8 mouse cellular contexts compared by ENCODE assay signal in genomic region chrX:85879198-85879977, GRCm38 (mm10). TPM values are rescaled to one million over a fixed set of nuclear protein-coding genes. Genes with fewer than 3 reads are reported as not detected.
DNase-seq lines count a peak whose midpoint lies in the region; ATAC-seq and TF ChIP-seq lines count a peak whose summit lies in the region.

No protein-coding gene starts in this region.

- no peaks in the 10 kb centered on the region for H3K36me3 ChIP-seq in heart, adult 2 months (ENCODE audit: control insufficient read depth, insufficient read depth, low read length)
- H3K36me3 ChIP-seq in embryonic facial prominence, embryonic 11.5 days (replicated peaks; ENCODE audit: control insufficient read depth, insufficient read depth, low read depth, low read length) = no peaks in the 10 kb centered on the region
- no peaks in the 10 kb centered on the region for H3K36me3 ChIP-seq in midbrain, embryonic 16.5 days (ENCODE audit: control insufficient read depth, insufficient read depth, low read length)

- no peaks in the 10 kb centered on the region for H3K27me3 ChIP-seq in heart, adult 2 months (ENCODE audit: control insufficient read depth, insufficient read depth, low read length)
- H3K27me3 ChIP-seq in embryonic facial prominence, embryonic 11.5 days (ENCODE audit: control insufficient read depth, insufficient read depth, low read length) = no peaks in the 10 kb centered on the region
- H3K27me3 ChIP-seq in midbrain, embryonic 16.5 days (ENCODE audit: control insufficient read depth, insufficient read depth, low read depth, low read length) = no peaks in the 10 kb centered on the region

- no peaks in the 10 kb centered on the region for H3K79me2 ChIP-seq in heart, adult 2 months (replicated peaks; ENCODE audit: control insufficient read depth, insufficient read depth, low read length)

- H3K4me2 ChIP-seq in embryonic facial prominence, embryonic 11.5 days (ENCODE audit: low read depth, low read length) = no peak overlapping the region
- no peak overlapping the region for H3K4me2 ChIP-seq in midbrain, embryonic 16.5 days (ENCODE audit: low read length)

- intact Hi-C loops in heart, adult 2 months (cut with DNase I) = loop anchor here (2.0 to 5.0 kb wide), 3 partner anchors 102 to 662 kb away; partner anchors contain the start of gene Gk
- intact Hi-C loops in heart, postnatal 25 days (cut with DNase I) = loop anchor here (10.0 kb wide), 1 partner anchor 145 kb away; no protein-coding TSS in a partner anchor

- ATAC-seq in activated CD4-positive, CD25-positive, alpha-beta regulatory T cell, adult 4 months = peak; percentile 76
- no peak for ATAC-seq in embryonic facial prominence, embryonic 11.5 days (replicated peaks; ENCODE audit: insufficient number of reproducible peaks, low FRiP score, low TSS enrichment, low read depth)
- no peak for ATAC-seq in midbrain, embryonic 16.5 days

- TF ChIP-seq POLR2A in heart, adult 2 months (IDR thresholded peaks at IDR 0.05; ENCODE audit: insufficient read depth, low read depth, low read length) = no peak

- H3K9me3 ChIP-seq in embryonic facial prominence, embryonic 11.5 days (replicated peaks; ENCODE audit: control insufficient read depth, low read length) = no peaks in the 10 kb centered on the region
- no peaks in the 10 kb centered on the region for H3K9me3 ChIP-seq in midbrain, embryonic 16.5 days (replicated peaks; ENCODE audit: control insufficient read depth, low read length, poor library complexity, severe bottlenecking)

- no peak overlapping the region for H3K27ac ChIP-seq in heart, adult 2 months
- no peak overlapping the region for H3K27ac ChIP-seq in embryonic facial prominence, embryonic 11.5 days (replicated peaks; ENCODE audit: low read depth, low read length)
- H3K27ac ChIP-seq in midbrain, embryonic 16.5 days (ENCODE audit: low read length) = no peak overlapping the region

- peaks cover 1% of the 10 kb centered on the region; the same call in 1 of the 2 replicates for H3K4me1 ChIP-seq in heart, adult 2 months (ENCODE audit: control insufficient read depth, insufficient read depth, low read length)
- H3K4me1 ChIP-seq in embryonic facial prominence, embryonic 11.5 days (ENCODE audit: control insufficient read depth, insufficient read depth, low read length) = no peaks in the 10 kb centered on the region
- H3K4me1 ChIP-seq in midbrain, embryonic 16.5 days (ENCODE audit: control insufficient read depth, insufficient read depth, low read length) = no peaks in the 10 kb centered on the region

- no peak overlapping the region for H3K4me3 ChIP-seq in heart, adult 2 months
- H3K4me3 ChIP-seq in embryonic facial prominence, embryonic 11.5 days (ENCODE audit: low read depth, low read length) = no peak overlapping the region
- H3K4me3 ChIP-seq in midbrain, embryonic 16.5 days (ENCODE audit: low read depth, low read length) = no peak overlapping the region

- TF ChIP-seq EP300 in heart, adult 2 months (IDR thresholded peaks at IDR 0.05; ENCODE audit: insufficient read depth, low read depth, low read length) = no peak

- H3K9ac ChIP-seq in heart, adult 2 months (ENCODE audit: low read depth, low read length) = 0 out of 2 replicates have a peak overlapping the region, but pooled peaks have one; percentile 48
- no peak overlapping the region for H3K9ac ChIP-seq in embryonic facial prominence, embryonic 11.5 days (replicated peaks; ENCODE audit: low read length)
- H3K9ac ChIP-seq in midbrain, embryonic 16.5 days (ENCODE audit: low read depth, low read length) = no peak overlapping the region

- 56% methylated on average over 7 of the region's 7 CpGs for WGBS in heart, adult 2 months
- WGBS in embryonic facial prominence, embryonic 11.5 days = 64% methylated on average over 7 of the region's 7 CpGs
- 63% methylated on average over 7 of the region's 7 CpGs for WGBS in midbrain, embryonic 16.5 days

- peak in 1 of 2 experiments; percentile 6 for DNase-seq in heart, adult 2 months
- no peak for DNase-seq in heart, postnatal 25 days (ENCODE audit: low spot score)
- DNase-seq in 416B (ENCODE audit: low read depth) = peak; percentile 61
- peak; percentile 48 for DNase-seq in embryonic facial prominence, embryonic 11.5 days (ENCODE audit: low spot score)
- DNase-seq in kidney, postnatal 14 days = peak; percentile 41
- peak; percentile 54 for DNase-seq in lung, postnatal 25 days (ENCODE audit: low spot score)

- peak; percentile 76 for TF ChIP-seq CTCF in heart, adult 2 months (IDR thresholded peaks at IDR 0.05)

RNA-seq across cellular contexts. Expression of gene 5430427O19Rik, which starts 9.2 kb away (rescaled TPM):
- total RNA-seq in heart, adult 2 months (2021) = under 1 TPM; 0.20 to 0.23 TPM
- polyA plus RNA-seq in heart, adult 2 months (2012; rRNA removed) = 0.06 and 0.12 TPM in 2 replicates
- under 1 TPM; 0.08 to 0.16 TPM for total RNA-seq in heart, postnatal 25 days (2021)
- polyA plus RNA-seq in activated CD4-positive, CD25-positive, alpha-beta regulatory T cell, adult 4 months (2017; shearing (Covaris generic)) = 1 to 10 TPM; 2.8 to 3.0 TPM
- 0.13 and 0.15 TPM in 2 replicates for polyA plus RNA-seq in embryonic facial prominence, embryonic 11.5 days (2014; fragmentation: Nextera tagmentation; extraction: Ambion mirVana)
- polyA plus RNA-seq in midbrain, embryonic 16.5 days (2015; fragmentation: Nextera tagmentation; extraction: Ambion mirVana) = not detected in 2 replicates
